Mouse (Mus musculus): ENCODE results near the gene Btrc. TPM values are rescaled to one million over a fixed set of nuclear protein-coding genes. Genes with fewer than 3 reads are reported as not detected.

Gene Btrc
- total and polyA plus RNA-seq, 3 experiments: 14.2 to 30.3 TPM; not detected in 1

DNA sequence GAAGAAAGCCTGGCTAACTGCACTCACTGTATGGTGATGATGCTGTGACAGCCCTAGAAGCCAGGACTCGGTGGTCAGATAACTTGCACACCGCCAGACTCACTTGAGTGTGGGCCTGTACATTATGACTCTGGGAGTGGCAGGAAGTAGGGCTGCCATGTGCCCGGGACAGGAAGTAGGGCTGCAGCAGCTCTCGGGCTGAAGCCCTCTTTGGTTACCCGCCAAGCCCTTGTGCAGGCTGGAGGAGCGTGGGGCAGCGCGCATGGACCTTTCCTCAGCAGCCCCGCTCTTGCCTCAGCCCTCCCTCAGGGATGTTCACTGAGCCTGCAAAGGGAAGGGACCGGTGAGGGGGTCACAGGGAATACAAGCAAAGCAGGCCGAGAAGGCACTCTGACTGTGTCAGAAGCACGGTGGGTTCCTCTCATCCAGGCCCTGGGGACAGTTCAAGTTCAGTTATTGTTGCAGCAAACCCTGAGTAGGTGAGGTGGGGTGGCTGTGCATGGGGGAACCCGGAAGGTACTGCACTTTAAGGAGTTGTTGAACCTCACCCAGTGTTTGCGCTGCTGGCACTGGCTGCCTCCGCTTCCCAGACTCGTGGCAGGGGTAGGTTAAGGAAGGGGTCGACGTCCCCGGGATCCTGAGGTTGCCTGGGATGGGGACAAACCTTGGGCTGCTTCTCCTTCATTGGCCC is 211.6 kb downstream of the Btrc start:
- H3K27me3 ChIP-seq (ENCODE audit: control insufficient read depth in 1 of 2, insufficient read depth in 2 of 2, low read length in 2 of 2): no peaks in the 10 kb centered on the region
- peaks cover 0 to 23% of the 10 kb centered on the region in 2 experiments for H3K4me1 ChIP-seq (ENCODE audit: control insufficient read depth in 1 of 2, insufficient read depth in 2 of 2, low read length in 2 of 2)
- peak overlapping the region; percentile 10 for H3K9ac ChIP-seq (ENCODE audit: control insufficient read depth, low read depth, low read length, poor library complexity, severe bottlenecking)
- H3K4me3 ChIP-seq (ENCODE audit: control insufficient read depth in 1 of 2, insufficient read depth in 1 of 2, low read depth in 2 of 2, low read length in 2 of 2): no peak overlapping the region
- DNase-seq (ENCODE audit: low read depth, low spot score): peak; percentile 64
- no peaks in the 10 kb centered on the region for H3K79me2 ChIP-seq (ENCODE audit: control insufficient read depth, insufficient read depth, low read length, poor library complexity)
- peaks cover 0 to 20% of the 10 kb centered on the region in 2 experiments; a peak in 2 of 4 replicates for H3K36me3 ChIP-seq (ENCODE audit: control insufficient read depth in 1 of 2, insufficient read depth in 2 of 2, low read length in 2 of 2)
- no peaks in the 10 kb centered on the region for H3K9me3 ChIP-seq (replicated peaks; ENCODE audit: insufficient read depth, low read length)
- peak overlapping the region; percentile 18 for H3K27ac ChIP-seq (ENCODE audit: control insufficient read depth, low read depth, low read length)
- peak; percentile 58; the same call in 1 of the 2 replicates for TF ChIP-seq ELF1 (IDR thresholded peaks at IDR 0.05; ENCODE audit: low read depth, low read length)
- TF ChIP-seq TBP (IDR thresholded peaks at IDR 0.05; ENCODE audit: low read depth, low read length): no peak
- no peak for TF ChIP-seq MAZ (IDR thresholded peaks at IDR 0.05; ENCODE audit: low read depth, low read length)
- TF ChIP-seq JUND (IDR thresholded peaks at IDR 0.05; ENCODE audit: low read depth, low read length): no peak
- TF ChIP-seq MXI1 (IDR thresholded peaks at IDR 0.05; ENCODE audit: low read depth, low read length): no peak
- TF ChIP-seq EP300 (IDR thresholded peaks at IDR 0.05; ENCODE audit: low read depth in 1 of 2, low read length in 2 of 2): 0 out of 4 replicates have a peak, but pooled peaks of 1 of the 2 experiments have one; percentile 12
- no peak for TF ChIP-seq ETS1 (IDR thresholded peaks at IDR 0.05; ENCODE audit: low read depth, low read length)
- 0 out of 2 replicates have a peak, but pooled peaks have one; percentile 26 for TF ChIP-seq USF1 (IDR thresholded peaks at IDR 0.05; ENCODE audit: low read depth, low read length)
- TF ChIP-seq ZKSCAN1 (IDR thresholded peaks at IDR 0.05; ENCODE audit: low read depth, low read length): no peak
- no peak for TF ChIP-seq RAD21 (IDR thresholded peaks at IDR 0.05; ENCODE audit: low read depth, low read length)
- TF ChIP-seq POLR2AphosphoS5 (IDR thresholded peaks at IDR 0.05; ENCODE audit: borderline replicate concordance, low read depth, low read length): no peak
- no peak for TF ChIP-seq NRF1 (IDR thresholded peaks at IDR 0.05; ENCODE audit: insufficient read depth, low read depth, low read length, poor library complexity, severe bottlenecking)
- no peak for TF ChIP-seq MYB (IDR thresholded peaks at IDR 0.05; ENCODE audit: low read depth, low read length)
- TF ChIP-seq RCOR1 (IDR thresholded peaks at IDR 0.05; ENCODE audit: low read depth, low read length): no peak
- no peak for TF ChIP-seq USF2 (IDR thresholded peaks at IDR 0.05; ENCODE audit: borderline replicate concordance in 1 of 2, insufficient read depth in 1 of 2, low read depth in 1 of 2, low read length in 2 of 2)
- TF ChIP-seq CHD1 (IDR thresholded peaks at IDR 0.05; ENCODE audit: low read depth, low read length): no peak
- TF ChIP-seq SMC3 (IDR thresholded peaks at IDR 0.05; ENCODE audit: low read depth, low read length): no peak
- peak; percentile 76; the same call in 1 of the 2 replicates for TF ChIP-seq MYC (IDR thresholded peaks at IDR 0.05; ENCODE audit: low read depth, low read length)
- no peak for TF ChIP-seq HCFC1 (IDR thresholded peaks at IDR 0.05; ENCODE audit: low read depth, low read length)
- TF ChIP-seq UBTF (IDR thresholded peaks at IDR 0.05; ENCODE audit: borderline replicate concordance, insufficient read depth, low read depth, low read length): no peak
- no peak for TF ChIP-seq E2F4 (IDR thresholded peaks at IDR 0.05; ENCODE audit: borderline replicate concordance, low read depth, low read length)
- TF ChIP-seq TCF12 (IDR thresholded peaks at IDR 0.05; ENCODE audit: low read depth, low read length): no peak
- no peak for TF ChIP-seq MEF2A (IDR thresholded peaks at IDR 0.05; ENCODE audit: extremely low read depth, insufficient replicate concordance, low read depth, low read length, poor library complexity, severe bottlenecking)
- peak; percentile 80 for TF ChIP-seq MAX (IDR thresholded peaks at IDR 0.05; ENCODE audit: low read length)
- TF ChIP-seq CTCF (IDR thresholded peaks at IDR 0.05 in 2 of 3, conservative IDR thresholded peaks at IDR 0.05 in 1 of 3; ENCODE audit: control insufficient read depth in 1 of 3, insufficient read depth in 1 of 3, low read depth in 2 of 3, low read length in 3 of 3, poor library complexity in 1 of 3, severe bottlenecking in 1 of 3): no peak
- TF ChIP-seq POLR2A (IDR thresholded peaks at IDR 0.05; ENCODE audit: control insufficient read depth in 1 of 2, insufficient read depth in 1 of 2, low read depth in 1 of 2, low read length in 2 of 2, poor library complexity in 1 of 2): no peak
- TF ChIP-seq TAL1 (IDR thresholded peaks at IDR 0.05; ENCODE audit: low read length): no peak
- TF ChIP-seq ZC3H11A (IDR thresholded peaks at IDR 0.05; ENCODE audit: low read depth, low read length): no peak
- TF ChIP-seq MAFK (IDR thresholded peaks at IDR 0.05; ENCODE audit: borderline replicate concordance, low read depth, low read length): no peak
